8 mouse cellular contexts compared by ENCODE assay signal in the genomic region with DNA sequence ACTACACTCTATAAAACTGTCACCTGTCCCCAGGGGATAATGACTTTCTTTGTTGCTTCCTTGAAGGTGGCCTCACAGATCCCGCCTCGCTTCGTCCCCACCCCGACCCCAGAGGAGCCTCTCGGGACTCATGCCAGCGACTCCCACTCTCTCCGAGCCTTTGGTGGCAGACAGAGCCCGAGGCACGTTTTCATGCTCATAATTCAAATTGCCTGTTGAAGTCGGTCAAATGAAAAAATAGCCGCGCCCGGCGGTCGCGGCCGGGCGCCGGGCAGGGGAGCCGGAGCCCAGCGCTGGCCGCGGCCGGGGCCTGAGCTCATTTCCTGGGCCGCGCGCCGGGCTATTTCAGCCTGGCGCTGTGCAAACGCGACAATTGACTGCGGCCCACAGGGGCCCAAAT. TPM values are rescaled to one million over a fixed set of nuclear protein-coding genes. Genes with fewer than 3 reads are reported as not detected.
DNase-seq lines count a peak whose midpoint lies in the region; ATAC-seq and TF ChIP-seq lines count a peak whose summit lies in the region.

No protein-coding gene starts in this region.

- H3K9ac ChIP-seq in heart, postnatal 0 days (replicated peaks; ENCODE audit: low read depth, low read length) = peak overlapping the region; percentile 38
- peak overlapping the region; percentile 55 for H3K9ac ChIP-seq in limb, embryonic 14.5 days (ENCODE audit: low read depth, low read length, severe bottlenecking)
- peak overlapping the region; percentile 55 for H3K9ac ChIP-seq in neural tube, embryonic 14.5 days (replicated peaks; ENCODE audit: low read depth, low read length)

- H3K27me3 ChIP-seq in heart, postnatal 0 days (ENCODE audit: control insufficient read depth, insufficient read depth, low read length) = no peaks in the 10 kb centered on the region
- peaks cover 18% of the 10 kb centered on the region for H3K27me3 ChIP-seq in limb, embryonic 14.5 days (ENCODE audit: control insufficient read depth, insufficient read depth, low read length)
- H3K27me3 ChIP-seq in neural tube, embryonic 14.5 days (ENCODE audit: control insufficient read depth, insufficient read depth, low read length) = no peaks in the 10 kb centered on the region

- TF ChIP-seq POLR2A in limb, embryonic 14.5 days (IDR thresholded peaks at IDR 0.05; ENCODE audit: borderline replicate concordance, extremely low read depth, insufficient read depth, insufficient read length) = no peak

- H3K4me2 ChIP-seq in heart, postnatal 0 days (ENCODE audit: low read depth, low read length) = peak overlapping the region; percentile 66
- H3K4me2 ChIP-seq in limb, embryonic 14.5 days (replicated peaks; ENCODE audit: low read depth, low read length, severe bottlenecking) = peak overlapping the region; percentile 73
- H3K4me2 ChIP-seq in neural tube, embryonic 14.5 days (ENCODE audit: low read depth, low read length) = peak overlapping the region; percentile 91

- no peaks in the 10 kb centered on the region for H3K4me1 ChIP-seq in heart, postnatal 0 days (ENCODE audit: control insufficient read depth, insufficient read depth)
- H3K4me1 ChIP-seq in limb, embryonic 14.5 days (ENCODE audit: control insufficient read depth, insufficient read depth, low read length) = no peaks in the 10 kb centered on the region
- no peaks in the 10 kb centered on the region for H3K4me1 ChIP-seq in neural tube, embryonic 14.5 days (ENCODE audit: control insufficient read depth, insufficient read depth, low read length)

- H3K27ac ChIP-seq in heart, postnatal 0 days (ENCODE audit: low read depth) = peak overlapping the region; percentile 3; the same call in 1 of the 2 replicates
- H3K27ac ChIP-seq in limb, embryonic 14.5 days (replicated peaks; ENCODE audit: low read depth, low read length) = no peak overlapping the region
- no peak overlapping the region for H3K27ac ChIP-seq in neural tube, embryonic 14.5 days (ENCODE audit: low read depth, low read length)

- DNase-seq in cerebellum, postnatal 10 days = peak; percentile 68
- DNase-seq in cerebellum, adult 11-12 months = no peak
- DNase-seq in cerebellum, postnatal 25 days = peak; percentile 61 to 69
- DNase-seq in heart, postnatal 0 days (ENCODE audit: low spot score) = peak; percentile 36
- peak; percentile 4 for DNase-seq in limb, embryonic 14.5 days (ENCODE audit: low spot score)
- no peak for DNase-seq in right cerebral cortex, adult 18-20 months
- DNase-seq in yolk sac, embryonic 10.5 days (ENCODE audit: low spot score) = no peak

- no peak for TF ChIP-seq CTCF in heart, postnatal 0 days (IDR thresholded peaks at IDR 0.05; ENCODE audit: low read depth)

- TF ChIP-seq EP300 in heart, postnatal 0 days (IDR thresholded peaks at IDR 0.05; ENCODE audit: low read depth) = no peak

- H3K36me3 ChIP-seq in heart, postnatal 0 days (replicated peaks; ENCODE audit: control insufficient read depth, insufficient read depth, low read length) = no peaks in the 10 kb centered on the region
- no peaks in the 10 kb centered on the region for H3K36me3 ChIP-seq in limb, embryonic 14.5 days (ENCODE audit: control insufficient read depth, insufficient read depth, low read length)
- no peaks in the 10 kb centered on the region for H3K36me3 ChIP-seq in neural tube, embryonic 14.5 days (ENCODE audit: control insufficient read depth, insufficient read depth, low read length)

- H3K4me3 ChIP-seq in heart, postnatal 0 days (ENCODE audit: low read depth, low read length) = peak overlapping the region; percentile 42
- H3K4me3 ChIP-seq in limb, embryonic 14.5 days (replicated peaks; ENCODE audit: low read length) = peak overlapping the region; percentile 38
- peak overlapping the region; percentile 36 for H3K4me3 ChIP-seq in neural tube, embryonic 14.5 days (ENCODE audit: low read depth, low read length)

- 0 out of 2 replicates have a peak, but pooled peaks have one; percentile 14 for ATAC-seq in heart, postnatal 0 days (ENCODE audit: insufficient read depth, low read depth)
- no peak for ATAC-seq in limb, embryonic 14.5 days (ENCODE audit: low FRiP score, low read depth)
- peak; percentile 17; the same call in 1 of the 2 replicates for ATAC-seq in neural tube, embryonic 14.5 days (ENCODE audit: low read depth)

- WGBS in heart, postnatal 0 days = 1% methylated on average over 32 of the region's 32 CpGs
- WGBS in limb, embryonic 14.5 days = 1% methylated on average over 22 of the region's 32 CpGs
- WGBS in neural tube, embryonic 14.5 days = under 1% methylated on average over 32 of the region's 32 CpGs

- H3K9me3 ChIP-seq in heart, postnatal 0 days (replicated peaks; ENCODE audit: control insufficient read depth, low read length) = no peaks in the 10 kb centered on the region
- no peaks in the 10 kb centered on the region for H3K9me3 ChIP-seq in limb, embryonic 14.5 days (ENCODE audit: control insufficient read depth, low read length)
- H3K9me3 ChIP-seq in neural tube, embryonic 14.5 days (ENCODE audit: control insufficient read depth, low read length) = no peaks in the 10 kb centered on the region

RNA-seq across cellular contexts. Expression of a gene that starts 29.7 kb away (rescaled TPM):
- 6.5 and 21.2 TPM in 2 replicates for total RNA-seq in heart, postnatal 0 days (2014; rRNA removed; ENCODE audit: low replicate concordance)
- 2.7 and 2.8 TPM in 2 replicates for polyA plus RNA-seq in heart, postnatal 0 days (2015; fragmentation: Nextera tagmentation; extraction: Ambion mirVana)
- polyA plus RNA-seq in limb, embryonic 14.5 days (2012; rRNA removed) = 0.82 and 0.88 TPM in 2 replicates
- polyA plus RNA-seq in limb, embryonic 14.5 days (2014; fragmentation: Nextera tagmentation; extraction: Ambion mirVana) = not detected in 2 replicates
- polyA plus RNA-seq in neural tube, embryonic 14.5 days (2014; fragmentation: Nextera tagmentation; extraction: Ambion mirVana) = not detected in 2 replicates

RNA-seq across cellular contexts. Expression of a gene that starts 42.9 kb away (rescaled TPM):
- total RNA-seq in heart, postnatal 0 days (2014; rRNA removed; ENCODE audit: low replicate concordance) = 12.5 and 15.0 TPM in 2 replicates
- polyA plus RNA-seq in heart, postnatal 0 days (2015; fragmentation: Nextera tagmentation; extraction: Ambion mirVana) = 10.9 and 12.3 TPM in 2 replicates
- 20.0 and 20.8 TPM in 2 replicates for polyA plus RNA-seq in limb, embryonic 14.5 days (2012; rRNA removed)
- 14.0 and 15.2 TPM in 2 replicates for polyA plus RNA-seq in limb, embryonic 14.5 days (2014; fragmentation: Nextera tagmentation; extraction: Ambion mirVana)
- polyA plus RNA-seq in neural tube, embryonic 14.5 days (2014; fragmentation: Nextera tagmentation; extraction: Ambion mirVana) = 0.37 and 0.73 TPM in 2 replicates

RNA-seq across cellular contexts. Expression of a gene that starts 47.0 kb away (rescaled TPM):
- total RNA-seq in heart, postnatal 0 days (2014; rRNA removed; ENCODE audit: low replicate concordance) = not detected in 2 replicates
- not detected in 2 replicates for polyA plus RNA-seq in heart, postnatal 0 days (2015; fragmentation: Nextera tagmentation; extraction: Ambion mirVana)
- polyA plus RNA-seq in limb, embryonic 14.5 days (2012; rRNA removed) = not detected in 2 replicates
- polyA plus RNA-seq in limb, embryonic 14.5 days (2014; fragmentation: Nextera tagmentation; extraction: Ambion mirVana) = not detected in 2 replicates
- not detected in 2 replicates for polyA plus RNA-seq in neural tube, embryonic 14.5 days (2014; fragmentation: Nextera tagmentation; extraction: Ambion mirVana)

RNA-seq across cellular contexts. Expression of a gene that starts 49.7 kb away (rescaled TPM):
- total RNA-seq in heart, postnatal 0 days (2014; rRNA removed; ENCODE audit: low replicate concordance) = 106 and 118 TPM in 2 replicates
- 67.9 and 75.7 TPM in 2 replicates for polyA plus RNA-seq in heart, postnatal 0 days (2015; fragmentation: Nextera tagmentation; extraction: Ambion mirVana)
- 20.1 and 21.1 TPM in 2 replicates for polyA plus RNA-seq in limb, embryonic 14.5 days (2012; rRNA removed)
- polyA plus RNA-seq in limb, embryonic 14.5 days (2014; fragmentation: Nextera tagmentation; extraction: Ambion mirVana) = 23.4 and 23.6 TPM in 2 replicates
- 24.4 and 25.0 TPM in 2 replicates for polyA plus RNA-seq in neural tube, embryonic 14.5 days (2014; fragmentation: Nextera tagmentation; extraction: Ambion mirVana)

Comparison
In these comparisons a context has a peak if more than half of its experiments do, and no peak if none do; other contexts are left out.
1. DNase-seq: peak in cerebellum, postnatal 10 days (2 of 2), cerebellum, postnatal 25 days (2 of 2), heart, postnatal 0 days (single experiment) and limb, embryonic 14.5 days (single experiment); none in cerebellum, adult 11-12 months (single experiment), right cerebral cortex, adult 18-20 months (single experiment) and yolk sac, embryonic 10.5 days (single experiment).
2. Peak in every context shown above with its lines, with median percentiles within 50 percentile points of each other: H3K4me2 ChIP-seq, H3K4me3 ChIP-seq and H3K9ac ChIP-seq.